Mouse (Mus musculus): ENCODE data around the gene Birc6.
"Not testable (repeated sequence)": the region's sequence is repeated elsewhere in the genome, so short reads cannot be mapped to it uniquely, and the experiment has no call there.

Birc6 gene

GRCm38 (mm10) chr17:74559891-74560290, 31.8 kb downstream of the Birc6 start:
- DNase-seq (ENCODE audit: low read depth in 1 of 2, low spot score in 2 of 2), result no peak

GRCm38 (mm10) chr17:74564151-74564550, 36.1 kb downstream of the Birc6 start:
- DNase-seq (ENCODE audit: low read depth in 1 of 2, low spot score in 2 of 2), result no peak

- no peak for DNase-seq (ENCODE audit: low read depth in 1 of 2, low spot score in 2 of 2)
These were observed 41.1 kb downstream of the Birc6 start for GRCm38 (mm10) chr17:74569219-74569618.

- DNase-seq (ENCODE audit: low read depth in 1 of 2, low spot score in 2 of 2), result no peak
These were observed 42.5 kb downstream of the Birc6 start for GRCm38 (mm10) chr17:74570585-74570984.

- no peak for DNase-seq (ENCODE audit: low read depth in 1 of 2, low spot score in 2 of 2)
These were observed 49.1 kb downstream of the Birc6 start for GRCm38 (mm10) chr17:74577173-74577572.

GRCm38 (mm10) chr17:74579586-74579985, 51.5 kb downstream of the Birc6 start:
- DNase-seq (ENCODE audit: low read depth in 1 of 2, low spot score in 2 of 2), result no peak

GRCm38 (mm10) chr17:74580738-74581137, 52.6 kb downstream of the Birc6 start:
- no peak for DNase-seq (ENCODE audit: low read depth in 1 of 2, low spot score in 2 of 2)

GRCm38 (mm10) chr17:74586768-74587167, 58.7 kb downstream of the Birc6 start:
- DNase-seq (ENCODE audit: low read depth in 1 of 2, low spot score in 2 of 2), result no peak

GRCm38 (mm10) chr17:74598908-74599307, 70.8 kb downstream of the Birc6 start:
- no peak for DNase-seq (ENCODE audit: low read depth in 1 of 2, low spot score in 2 of 2)

GRCm38 (mm10) chr17:74599396-74599795, 71.3 kb downstream of the Birc6 start:
- no peak for DNase-seq (ENCODE audit: low read depth in 1 of 2, low spot score in 2 of 2)

- DNase-seq (ENCODE audit: low read depth in 1 of 2, low spot score in 2 of 2), result no peak
These were observed 73.1 kb downstream of the Birc6 start for GRCm38 (mm10) chr17:74601201-74601600.

GRCm38 (mm10) chr17:74630798-74631197, 102.7 kb downstream of the Birc6 start:
- DNase-seq (ENCODE audit: low read depth in 1 of 2, low spot score in 2 of 2), result no peak

- DNase-seq (ENCODE audit: low read depth in 1 of 2, low spot score in 2 of 2), result no peak
These were observed 114.3 kb downstream of the Birc6 start for GRCm38 (mm10) chr17:74642445-74642844.

- DNase-seq (ENCODE audit: low read depth in 1 of 2, low spot score in 2 of 2), result no peak
These were observed 130.3 kb downstream of the Birc6 start for GRCm38 (mm10) chr17:74658362-74658761.

- DNase-seq (ENCODE audit: low read depth in 1 of 2, low spot score in 2 of 2), result no peak
These were observed 139.9 kb downstream of the Birc6 start for GRCm38 (mm10) chr17:74668010-74668409.

GRCm38 (mm10) chr17:74670031-74670430, 141.9 kb downstream of the Birc6 start:
- DNase-seq (ENCODE audit: low read depth in 1 of 2, low spot score in 2 of 2), result no peak

- no peak for DNase-seq (ENCODE audit: low read depth in 1 of 2, low spot score in 2 of 2)
These were observed 144.4 kb downstream of the Birc6 start for GRCm38 (mm10) chr17:74672446-74672845.

- no peak for DNase-seq (ENCODE audit: low read depth in 1 of 2, low spot score in 2 of 2)
These were observed 145.2 kb downstream of the Birc6 start for GRCm38 (mm10) chr17:74673251-74673650.

- DNase-seq (ENCODE audit: low read depth in 1 of 2, low spot score in 2 of 2), result no peak
These were observed 150.0 kb downstream of the Birc6 start for GRCm38 (mm10) chr17:74678061-74678460.

GRCm38 (mm10) chr17:74684927-74685326, 156.8 kb downstream of the Birc6 start:
- DNase-seq (ENCODE audit: low read depth in 1 of 2, low spot score in 2 of 2), result no peak

- DNase-seq (ENCODE audit: low read depth in 1 of 2, low spot score in 2 of 2), result no peak
These were observed 160.5 kb downstream of the Birc6 start for GRCm38 (mm10) chr17:74688555-74688954.

GRCm38 (mm10) chr17:74689406-74689805, 161.3 kb downstream of the Birc6 start:
- no peak for DNase-seq (ENCODE audit: low read depth in 1 of 2, low spot score in 2 of 2)

GRCm38 (mm10) chr17:74701661-74702060, 173.6 kb downstream of the Birc6 start:
- DNase-seq (ENCODE audit: low read depth in 1 of 2, low spot score in 2 of 2), result not testable (repeated sequence)

- no peak for DNase-seq (ENCODE audit: low read depth in 1 of 2, low spot score in 2 of 2)
These were observed 177.4 kb downstream of the Birc6 start for GRCm38 (mm10) chr17:74705480-74705879.

Data from monocyte, adult 2 months (primary cell).